Mouse (Mus musculus): ENCODE data around the gene Gm3371.
"Not testable (repeated sequence)": the region's sequence is repeated elsewhere in the genome, so short reads cannot be mapped to it uniquely, and the experiment has no call there.

The Gm3371 gene

GRCm38 (mm10) chr14:44410588-44410987 lies at the start of gene Gm3371:
Gene Gm3371, minus strand, starts transcription at chr14:44410688.
- DNase-seq (ENCODE audit: low spot score in 2 of 2), result not testable (repeated sequence)

GRCm38 (mm10) chr14:44433335-44433734 lies 22.8 kb upstream of the Gm3371 start, which contains the start of gene Gm8232:
Gene Gm8232, plus strand, starts transcription at chr14:44433635.
- DNase-seq (ENCODE audit: low spot score in 2 of 2), result not testable (repeated sequence)

DNA sequence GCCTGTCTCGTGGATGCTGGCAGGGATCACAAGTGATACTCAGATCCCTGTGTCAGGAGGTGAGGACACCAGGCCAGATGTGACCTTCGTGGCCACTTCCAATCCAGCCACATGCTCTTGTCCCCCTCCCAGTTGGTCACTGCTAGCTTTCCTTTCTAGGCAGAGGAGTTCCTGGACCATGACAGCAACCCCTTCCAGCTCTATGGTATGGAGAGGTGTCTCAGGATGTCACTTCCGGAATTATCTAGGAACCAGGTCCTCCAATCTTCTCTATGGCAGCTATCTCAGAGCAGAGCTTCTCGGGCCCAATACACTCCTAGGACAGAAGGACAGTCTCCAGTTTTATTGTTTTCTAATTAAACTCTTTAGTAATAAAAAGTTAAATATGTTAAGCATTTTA lies 26.3 kb downstream of the Gm3371 start:
- DNase-seq (ENCODE audit: low spot score in 2 of 2), result not testable (repeated sequence)

DNA sequence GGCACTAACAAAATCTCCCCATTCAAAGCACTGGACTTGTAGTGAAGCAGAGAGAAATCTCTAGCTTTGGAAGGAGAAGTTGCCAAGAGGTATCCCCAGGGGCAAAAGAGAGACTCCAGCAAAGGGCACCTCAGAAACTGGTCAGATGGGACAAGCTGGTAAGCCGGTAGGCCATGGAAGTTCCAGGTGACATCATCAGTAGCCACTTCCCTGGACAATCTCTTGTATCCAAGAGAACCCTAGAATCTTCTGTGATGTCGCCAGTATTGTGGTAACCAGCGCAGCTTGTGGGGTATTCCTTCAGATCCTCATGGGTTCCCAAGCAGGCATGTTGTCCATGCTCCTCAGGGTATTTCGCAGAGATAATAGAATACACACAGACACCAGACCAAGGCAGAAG lies 45.4 kb downstream of the Gm3371 start, which contains the start of gene Gm8229:
Gm8229 (plus strand) TSS at position 301 of the 400 bp plus-strand sequence.
- not testable (repeated sequence) for DNase-seq (ENCODE audit: low spot score in 2 of 2)

GRCm38 (mm10) chr14:44362301-44362700 lies 48.2 kb downstream of the Gm3371 start:
- not testable (repeated sequence) for DNase-seq (ENCODE audit: low spot score in 2 of 2)

- not testable (repeated sequence) for DNase-seq (ENCODE audit: low spot score in 2 of 2)
Observed at GRCm38 (mm10) chr14:44361416-44361815, 49.1 kb downstream of the Gm3371 start.
